Mouse (Mus musculus): ENCODE measurements around the gene Naglu.

GRCm38 (mm10) chr11:101059473-101059872, 10.3 kb upstream of the Naglu start:
- no peak for TF ChIP-seq GATA1 (IDR thresholded peaks at IDR 0.05; ENCODE audit: low read length)
- TF ChIP-seq TAL1 (IDR thresholded peaks at IDR 0.05; ENCODE audit: low read length), result no peak

Data from erythroblast, embryonic 14.5 days (primary cell).